Mouse (Mus musculus) CH12.LX (cell line): ENCODE results near the gene Lypd4.

ENCODE experiments used
- CHD1 ChIP-seq: IDR thresholded peaks from 2 replicates; pipeline ENCODE4 v1.6.1; 2012; ENCODE audit warnings: low read depth, low read length, improper control_type of control experiment, inconsistent platforms
- CTCF ChIP-seq, 2 experiments: IDR thresholded peaks in 1 of 2; conservative IDR thresholded peaks in 1 of 2; 2 replicates each; pipeline ENCODE4 v1.5.1; 2011 to 2012; ENCODE audit warnings: low read depth in 2 of 2, low read length in 2 of 2, improper control_type of control experiment in 1 of 2, inconsistent platforms in 1 of 2, mild to moderate bottlenecking in 1 of 2, moderate library complexity in 1 of 2
- EP300 ChIP-seq: IDR thresholded peaks from 2 replicates; pipeline ENCODE4 v1.6.1; 2011; ENCODE audit warnings: low read length, improper control_type of control experiment
- JUND ChIP-seq: conservative IDR thresholded peaks from 2 replicates; pipeline ENCODE4 v1.6.1; 2011; ENCODE audit warnings: low read depth, low read length, improper control_type of control experiment
- NELFE ChIP-seq: IDR thresholded peaks from 2 replicates; pipeline ENCODE4 v1.6.1; 2011; ENCODE audit warnings: low read depth, low read length, improper control_type of control experiment
- NRF1 ChIP-seq: IDR thresholded peaks from 2 replicates; pipeline ENCODE4 v1.6.1; 2014; ENCODE audit warnings: low read depth, mild to moderate bottlenecking, inconsistent platforms, low read length, improper control_type of control experiment, moderate library complexity
- POLR2A ChIP-seq: IDR thresholded peaks from 2 replicates; pipeline ENCODE4 v1.6.1; 2011; ENCODE audit warnings: low read depth, mild to moderate bottlenecking, improper control_type of control experiment, low read length
- TCF12 ChIP-seq: IDR thresholded peaks from 2 replicates; pipeline ENCODE4 v1.6.1; 2014; ENCODE audit warnings: low read depth, mild to moderate bottlenecking, inconsistent platforms, low read length, improper control_type of control experiment
- USF1 ChIP-seq: IDR thresholded peaks from 2 replicates; pipeline ENCODE4 v1.6.1; 2014; ENCODE audit warnings: low read depth, mild to moderate bottlenecking, inconsistent platforms, low read length, improper control_type of control experiment
- ZMIZ1 ChIP-seq: IDR thresholded peaks from 2 replicates; pipeline ENCODE4 v1.6.1; 2012; ENCODE audit warnings: low read depth, mild to moderate bottlenecking, inconsistent platforms, low read length, improper control_type of control experiment

DNA sequence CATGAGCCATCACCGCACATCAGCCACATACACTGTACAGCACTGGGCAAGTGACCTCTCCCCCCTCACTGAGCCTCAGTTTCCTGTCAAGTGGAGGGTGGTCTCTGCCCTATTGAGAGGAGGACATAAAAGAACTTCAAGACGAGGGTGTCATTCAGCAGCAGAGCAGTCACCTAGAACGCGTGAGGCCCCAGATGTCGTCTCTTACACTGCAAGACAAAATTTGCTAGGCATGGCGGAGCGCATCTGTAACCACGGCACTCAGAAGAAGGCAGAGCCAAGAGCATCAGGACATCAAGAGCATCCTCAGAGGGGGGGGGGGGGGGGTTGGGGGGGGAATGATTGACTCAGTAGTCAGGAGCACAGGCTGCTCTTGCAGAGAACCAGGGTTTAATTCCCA is 26.5 kb upstream of the Lypd4 start:
- TF ChIP-seq NRF1, result no peak
- TF ChIP-seq ZMIZ1, result no peak
- no peak for TF ChIP-seq TCF12
- no peak for TF ChIP-seq EP300
- TF ChIP-seq USF1, result no peak
- no peak for TF ChIP-seq JUND
- TF ChIP-seq CHD1, result no peak
- TF ChIP-seq NELFE, result no peak
- no peak for TF ChIP-seq CTCF (conservative IDR thresholded peaks at IDR 0.05 in 1 of 2, IDR thresholded peaks at IDR 0.05 in 1 of 2; ENCODE audit: low read depth in 2 of 2, low read length in 2 of 2)
- no peak for TF ChIP-seq POLR2A
